Mouse (Mus musculus): ENCODE results near the gene Abtb2.

GRCm38 (mm10) chr2:103687888-103688287, 121.8 kb downstream of the Abtb2 start:
- TF ChIP-seq POLR2A (IDR thresholded peaks at IDR 0.05; ENCODE audit: low read depth, low read length) (no peak), CTCF (IDR thresholded peaks at IDR 0.05; ENCODE audit: extremely low read depth, insufficient read depth, insufficient read length, insufficient replicate concordance) (no peak)
